Mouse (Mus musculus) limb, embryonic 14.5 days (tissue): ENCODE results near the gene Exosc6. TPM values are rescaled to one million over a fixed set of nuclear protein-coding genes. Genes with fewer than 3 reads are reported as not detected.
"Not testable (repeated sequence)": the region's sequence is repeated elsewhere in the genome, so short reads cannot be mapped to it uniquely, and the experiment has no call there.

Experiments used
- ATAC-seq: fragments of 200-750 bp; cut with Nextera tagmentation; 2 replicates; pipeline ENCODE4 v1.8.0; 2017; ENCODE audit warnings: low read depth, moderate number of reproducible peaks, moderate TSS enrichment; ENCODE audit not compliant: low FRiP score
- DNase-seq: peaks from one replicate; pipeline ENCODE4 v3.0.0-alpha.2; 2015; ENCODE audit warnings: low spot score
- H3K27ac ChIP-seq: fragments of 300-500 bp; sonication (generic); replicated peaks from 2 replicates; pipeline ENCODE4 v1.5.1; 2014; ENCODE audit warnings: low read depth, mild to moderate bottlenecking, low read length, moderate library complexity, mixed read lengths
- H3K27me3 ChIP-seq: fragments of 300-500 bp; sonication (generic); 2 replicates; pipeline ENCODE4 v1.6.1; 2014; ENCODE audit warnings: low read length, mixed read lengths; ENCODE audit not compliant: control insufficient read depth, insufficient read depth
- H3K36me3 ChIP-seq: fragments of 300-500 bp; sonication (generic); 2 replicates; pipeline ENCODE4 v1.6.1; 2014; ENCODE audit warnings: mild to moderate bottlenecking, low read length, moderate library complexity, mixed read lengths; ENCODE audit not compliant: control insufficient read depth, insufficient read depth
- H3K4me1 ChIP-seq: fragments of 300-500 bp; sonication (generic); 2 replicates; pipeline ENCODE4 v1.6.1; 2014; ENCODE audit warnings: antibody characterized with exemption, low read length, mixed read lengths; ENCODE audit not compliant: control insufficient read depth, insufficient read depth
- H3K4me2 ChIP-seq: fragments of 300-500 bp; sonication (generic); replicated peaks from 2 replicates; pipeline ENCODE4 v1.6.1; 2014; ENCODE audit warnings: low read depth, mild to moderate bottlenecking, low read length, moderate library complexity; ENCODE audit not compliant: severe bottlenecking
- H3K4me3 ChIP-seq: fragments of 300-500 bp; sonication (generic); replicated peaks from 2 replicates; pipeline ENCODE4 v1.5.1; 2014; ENCODE audit warnings: low read length
- H3K9ac ChIP-seq: fragments of 300-500 bp; sonication (generic); 2 replicates; pipeline ENCODE4 v1.6.1; 2014; ENCODE audit warnings: mild to moderate bottlenecking, low read depth, low read length, moderate library complexity; ENCODE audit not compliant: severe bottlenecking
- H3K9me3 ChIP-seq: fragments of 300-500 bp; sonication (generic); 2 replicates; pipeline ENCODE4 v1.6.1; 2016; ENCODE audit warnings: low read length; ENCODE audit not compliant: control insufficient read depth
- POLR2A ChIP-seq: fragments of 200-500 bp; IDR thresholded peaks from 2 replicates; pipeline ENCODE4 v1.8.0; 2012; ENCODE audit warnings: inconsistent platforms, mild to moderate bottlenecking, moderate library complexity, borderline replicate concordance; ENCODE audit not compliant: insufficient read depth, insufficient read length; ENCODE audit errors: extremely low read depth
- WGBS: fragments of 180-500 bp; shearing (Covaris S2); extraction: QIAGEN DNeasy Blood & Tissue Kit; methylation state at CpG from one replicate; pipeline ENCODE4 v1.1.7; 2014; 5-methylcytosine and 5-hydroxymethylcytosine counted together
- polyA plus RNA-seq, 2 experiments: library from polyadenylated mRNA; depleted of rRNA in 1 of 2; stranded (reverse) in 1 of 2; unstranded in 1 of 2; fragments of >200 nt; fragmentation: Nextera tagmentation in 1 of 2; extraction: Ambion mirVana in 1 of 2; gene quantifications; 2 replicates each; pipeline versions ENCODE4 v1.2.1 to v1.2.3; 2012 to 2014

Gene Exosc6
- polyA plus RNA-seq (2012; rRNA removed) = 6.2 and 8.8 TPM in 2 replicates
- polyA plus RNA-seq (2014; fragmentation: Nextera tagmentation; extraction: Ambion mirVana) = 18.3 and 22.6 TPM in 2 replicates

DNA sequence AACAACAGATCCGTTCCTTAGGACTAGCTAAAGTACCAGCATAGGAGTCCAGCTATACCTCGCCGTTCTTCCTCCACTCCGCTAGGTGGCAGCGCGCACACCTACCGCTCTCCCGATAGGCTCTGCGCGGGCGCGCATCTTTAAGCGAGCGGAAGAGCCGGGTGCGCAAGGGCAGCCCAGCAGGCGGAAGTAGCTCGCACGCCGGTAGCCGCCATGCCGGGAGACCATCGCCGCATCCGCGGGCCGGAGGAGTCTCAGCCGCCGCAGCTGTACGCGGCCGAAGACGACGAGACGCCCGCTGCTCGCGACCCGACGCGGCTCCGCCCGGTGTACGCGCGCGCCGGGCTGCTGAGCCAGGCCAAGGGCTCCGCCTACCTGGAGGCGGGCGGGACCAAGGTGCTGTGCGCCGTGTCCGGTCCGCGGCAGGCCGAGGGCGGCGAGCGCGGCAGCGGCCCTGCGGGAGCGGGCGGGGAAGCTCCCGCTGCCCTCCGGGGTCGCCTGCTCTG, at the start of gene Exosc6:
Gene Exosc6 (plus strand): TSS at position 182 of the 506 bp plus-strand sequence.
- Histone ChIP-seq H3K9me3 (no peaks in the 10 kb centered on the region), H3K4me1 (peaks cover 11% of the 10 kb centered on the region), H3K9ac (peak within 1 kb of the TSS; percentile 80), H3K4me3 (peak within 1 kb of the TSS; percentile 95), H3K4me2 (peak within 1 kb of the TSS; percentile 89), H3K27me3 (no peaks in the 10 kb centered on the region), H3K27ac (peak within 1 kb of the TSS; percentile 71), H3K36me3 (peaks cover 52% of the 10 kb centered on the region)
- ATAC-seq = peak; percentile 95
- DNase-seq = peak; percentile 95
- under 1% methylated on average over 47 of the region's 68 CpGs for WGBS
- 0 out of 2 replicates have a peak, but pooled peaks have one; percentile 11 for TF ChIP-seq POLR2A

DNA sequence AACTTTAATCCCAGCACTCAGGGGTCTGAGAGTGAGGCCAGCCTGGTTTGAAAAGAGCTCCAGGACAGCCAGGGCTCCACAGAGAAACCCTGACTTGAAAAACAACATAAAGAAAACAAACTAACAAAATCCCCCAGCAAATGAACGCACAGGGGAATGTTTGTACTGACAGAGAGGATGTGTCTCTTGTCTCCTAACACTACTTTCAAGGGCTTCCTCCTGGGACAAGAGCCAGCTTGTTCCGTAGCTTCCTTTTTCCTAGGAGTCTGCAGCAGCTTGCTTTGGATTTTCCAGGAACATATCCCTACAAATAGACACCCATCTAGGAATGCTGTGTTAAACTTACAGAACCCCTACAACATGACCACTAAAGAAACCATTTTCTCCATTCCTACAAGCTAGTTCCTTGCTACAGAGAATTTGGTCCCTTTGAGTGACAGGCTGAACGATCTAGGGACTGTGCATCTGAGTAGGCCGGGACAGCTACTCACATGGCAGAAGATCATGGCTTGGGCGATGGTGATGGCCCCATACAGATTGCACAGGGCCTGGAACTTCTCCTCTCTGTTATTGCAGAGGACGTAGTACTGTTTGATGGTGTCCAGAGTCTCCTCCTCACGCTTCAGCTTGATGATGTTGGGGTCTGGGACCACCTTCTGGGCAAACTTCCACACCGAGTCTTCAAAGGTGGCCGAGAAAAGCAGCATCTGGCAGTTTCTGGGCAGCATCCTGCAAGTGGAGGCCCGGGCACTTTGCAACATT, 45.7 kb upstream of the Exosc6 start:
- WGBS = 85% methylated on average over 6 of the region's 10 CpGs
- not testable (repeated sequence) for H3K4me3 ChIP-seq, H3K9ac ChIP-seq, H3K9me3 ChIP-seq, ATAC-seq, H3K4me2 ChIP-seq, H3K4me1 ChIP-seq, H3K27ac ChIP-seq, DNase-seq, H3K27me3 ChIP-seq
- H3K36me3 ChIP-seq = peaks cover 31% of the 10 kb centered on the region

DNA sequence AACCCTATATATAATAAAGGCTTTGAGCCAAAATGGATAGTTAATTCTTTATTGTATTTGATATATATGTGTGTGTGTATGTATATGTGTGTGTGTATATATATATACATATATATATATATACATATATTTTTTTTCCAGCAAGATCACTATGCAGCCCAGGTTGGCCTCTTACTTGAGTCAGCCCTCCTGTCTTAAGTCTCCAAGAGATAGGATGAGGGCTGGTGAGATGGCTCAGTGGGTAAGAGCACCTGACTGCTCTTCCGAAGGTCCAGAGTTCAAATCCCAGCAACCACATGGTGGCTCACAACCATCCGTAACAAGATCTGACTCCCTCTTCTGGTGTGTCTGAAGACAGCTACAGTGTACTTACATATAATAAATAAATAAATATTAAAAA, 29.5 kb upstream of the Exosc6 start:
- H3K4me3 ChIP-seq, H3K4me1 ChIP-seq, H3K9ac ChIP-seq, ATAC-seq, H3K9me3 ChIP-seq, H3K27ac ChIP-seq, DNase-seq, H3K27me3 ChIP-seq, H3K36me3 ChIP-seq, H3K4me2 ChIP-seq: not testable (repeated sequence)
- 100% methylated on average over 1 of the region's 2 CpGs for WGBS

DNA sequence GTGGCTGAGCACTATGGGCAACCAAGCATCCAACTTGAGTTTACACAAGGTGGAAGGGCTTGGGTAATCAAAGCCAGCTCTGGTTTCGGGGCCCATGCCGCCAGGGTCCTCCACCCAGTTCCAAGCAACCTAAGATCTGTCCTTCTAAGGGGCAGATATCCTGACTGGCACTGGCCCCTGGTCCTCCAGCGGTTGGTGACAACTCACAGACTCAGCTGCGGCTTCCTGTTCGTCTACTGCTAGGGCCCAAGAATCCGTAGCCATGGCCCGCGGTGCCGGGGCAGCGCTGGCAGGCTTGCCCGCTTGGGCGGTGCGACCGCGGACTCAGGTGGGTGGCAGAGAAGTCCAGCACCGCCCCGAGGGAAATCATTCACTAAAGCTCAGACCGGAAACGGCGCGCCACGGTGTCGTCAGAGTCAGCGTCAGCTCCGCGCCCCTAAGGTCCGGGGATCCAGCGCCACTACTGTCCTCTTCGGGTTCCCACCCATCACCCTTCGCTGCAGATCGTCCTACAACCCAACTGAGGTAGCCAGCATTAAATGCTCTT, 28.7 kb upstream of the Exosc6 start:
- peak; percentile 85 for ATAC-seq
- no peak overlapping the region for H3K27ac ChIP-seq

DNA sequence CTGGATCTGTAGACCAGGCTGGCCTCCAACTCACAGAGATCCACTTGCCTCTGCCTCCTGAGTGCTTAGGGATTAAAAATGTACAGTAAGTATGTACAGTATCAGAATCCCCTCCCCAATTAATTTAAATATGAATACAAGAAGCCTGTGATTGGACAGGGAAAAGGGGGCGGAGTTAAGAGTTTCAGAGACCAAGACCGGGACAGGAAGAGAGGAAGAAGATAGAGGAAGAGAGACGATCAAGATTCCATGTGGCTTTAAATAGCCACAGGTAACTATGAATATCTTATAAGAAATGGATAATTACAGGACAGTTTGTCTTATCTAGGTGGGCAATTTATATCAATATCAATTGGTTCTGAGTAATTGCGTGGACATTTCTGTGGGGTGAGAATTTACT, 26.6 kb upstream of the Exosc6 start:
- H3K4me2 ChIP-seq = no peak overlapping the region
- DNase-seq (no peak), ATAC-seq (no peak)
- no peaks in the 10 kb centered on the region for H3K36me3 ChIP-seq
- 56% methylated on average over 4 of the region's 4 CpGs for WGBS
- no peak overlapping the region for H3K4me3 ChIP-seq
- no peak overlapping the region for H3K27ac ChIP-seq
- TF ChIP-seq POLR2A = no peak
- no peaks in the 10 kb centered on the region for H3K27me3 ChIP-seq
- peaks cover 4% of the 10 kb centered on the region for H3K4me1 ChIP-seq
- no peaks in the 10 kb centered on the region for H3K9me3 ChIP-seq
- H3K9ac ChIP-seq = no peak overlapping the region

More for the DNA sequence above, 28.7 kb upstream of the Exosc6 start:
- H3K36me3 ChIP-seq = no peaks in the 10 kb centered on the region
- peaks cover 3% of the 10 kb centered on the region; the same call in 1 of the 2 replicates for H3K4me1 ChIP-seq
- H3K9me3 ChIP-seq = no peaks in the 10 kb centered on the region
- H3K4me2 ChIP-seq = peak overlapping the region; percentile 63
- H3K9ac ChIP-seq = peak overlapping the region; percentile 73
- peak; percentile 84 for DNase-seq
- H3K4me3 ChIP-seq = peak overlapping the region; percentile 65
- no peaks in the 10 kb centered on the region for H3K27me3 ChIP-seq
- under 1% methylated on average over 31 of the region's 31 CpGs for WGBS
- TF ChIP-seq POLR2A = no peak
